Mouse (Mus musculus) brown adipose tissue, adult 24 weeks (tissue): Measurements from ENCODE around the gene Pgm1. TPM values are rescaled to one million over a fixed set of nuclear protein-coding genes. Genes with fewer than 3 reads are reported as not detected.

Experiments used
- H3K27ac ChIP-seq: fragments of 200-500 bp; replicated peaks from 2 replicates; pipeline ENCODE4 v1.5.1; 2012; ENCODE audit warnings: low read depth, mild to moderate bottlenecking, low read length
- H3K4me1 ChIP-seq: fragments of 200-500 bp; 2 replicates; pipeline ENCODE4 v1.6.1; 2012; ENCODE audit warnings: low read length, mixed read lengths; ENCODE audit not compliant: control insufficient read depth, insufficient read depth, insufficient read length
- H3K4me3 ChIP-seq: fragments of 200-500 bp; 2 replicates; pipeline ENCODE4 v1.5.1; 2012; ENCODE audit warnings: low read depth, mild to moderate bottlenecking, low read length, moderate library complexity; ENCODE audit not compliant: insufficient read depth
- polyA plus RNA-seq: library from polyadenylated mRNA; stranded (reverse); fragments of >200 nt; gene quantifications from 2 replicates; pipeline ENCODE4 v1.2.4, GENCODE M21; 2012; ENCODE audit not compliant: missing spikeins, insufficient read depth, insufficient read length

The Pgm1 gene
- polyA plus RNA-seq, 1 experiment = 239 TPM

DNA sequence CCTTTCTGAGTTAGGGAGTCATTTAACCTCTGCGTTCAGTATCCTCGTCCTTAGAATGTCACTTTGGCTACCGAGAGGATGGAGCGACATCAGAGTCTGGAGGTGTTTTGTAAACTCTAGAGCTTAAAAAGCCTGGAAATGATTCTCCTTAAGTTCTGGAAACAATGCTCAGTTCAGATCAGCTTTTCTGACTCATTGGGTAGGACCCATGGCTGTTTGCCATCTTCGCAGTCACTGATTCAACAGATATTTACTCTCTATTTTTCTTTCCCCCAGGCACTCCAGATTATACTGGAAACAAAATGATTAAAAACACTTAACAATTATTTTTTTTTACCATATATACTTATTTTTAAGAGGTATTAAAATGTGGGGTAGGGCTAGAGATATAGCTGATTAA is 50.1 kb downstream of the Pgm1 start:
- Histone ChIP-seq H3K4me1 (0 out of 2 replicates have a peak, but pooled peaks cover 3% of the 10 kb centered on the region), H3K27ac (no peak overlapping the region), H3K4me3 (no peak overlapping the region)

DNA sequence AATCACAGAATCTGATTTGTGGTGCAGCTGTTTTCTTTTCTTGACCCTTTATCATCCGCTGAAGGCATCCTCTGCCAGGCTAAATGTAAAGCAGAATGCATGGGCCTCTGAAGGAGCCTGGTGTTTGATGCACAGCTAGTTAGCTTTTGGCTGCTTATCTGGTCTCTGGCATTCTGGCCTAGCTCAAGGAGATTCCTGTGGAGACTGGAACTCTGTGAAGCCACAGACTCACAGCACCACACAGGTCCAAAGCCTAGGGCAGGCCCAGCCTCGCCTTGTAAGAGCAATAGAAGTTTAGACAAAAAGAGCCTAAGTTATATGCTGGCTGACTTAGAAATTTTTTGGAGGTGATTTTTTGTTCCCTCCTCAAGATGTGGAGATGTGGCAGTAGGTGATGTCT is 52.0 kb downstream of the Pgm1 start:
- Histone ChIP-seq H3K27ac (no peak overlapping the region), H3K4me1 (no peaks in the 10 kb centered on the region), H3K4me3 (no peak overlapping the region)

DNA sequence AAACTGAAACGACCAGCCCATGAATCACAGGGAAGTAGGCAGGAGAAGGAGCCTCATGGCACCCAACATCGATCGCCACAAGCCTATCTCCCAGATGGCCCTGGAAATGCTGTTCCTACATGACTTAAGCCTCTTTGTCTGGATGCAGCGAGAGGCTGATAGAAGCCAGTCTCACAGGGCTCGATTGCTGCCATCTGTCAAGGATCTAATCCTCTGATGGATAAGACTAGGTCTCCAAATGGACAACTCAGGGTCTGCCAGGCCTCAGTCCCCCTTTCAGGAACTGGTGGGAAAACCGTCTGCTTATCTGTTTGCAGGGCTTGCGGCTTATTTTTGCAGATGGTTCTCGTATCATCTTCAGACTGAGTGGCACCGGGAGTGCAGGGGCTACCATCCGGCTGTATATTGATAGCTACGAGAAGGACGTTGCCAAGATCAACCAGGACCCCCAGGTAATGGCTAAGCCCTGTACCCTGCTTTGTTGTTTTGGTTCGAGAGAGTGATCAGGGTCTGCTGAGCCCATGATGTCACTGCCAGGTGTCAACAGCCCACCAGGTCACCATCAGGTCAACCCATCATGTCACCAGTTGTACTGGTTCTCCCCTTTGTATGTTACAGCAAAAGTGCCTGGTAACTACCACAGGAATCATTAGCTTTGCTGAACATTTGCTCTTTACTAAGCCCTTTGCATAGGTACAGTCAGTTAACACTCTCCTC is 54.6 kb downstream of the Pgm1 start:
- H3K4me1 ChIP-seq = peaks cover 3% of the 10 kb centered on the region; the same call in 1 of the 2 replicates
- no peak overlapping the region for H3K4me3 ChIP-seq
- no peak overlapping the region for H3K27ac ChIP-seq

DNA sequence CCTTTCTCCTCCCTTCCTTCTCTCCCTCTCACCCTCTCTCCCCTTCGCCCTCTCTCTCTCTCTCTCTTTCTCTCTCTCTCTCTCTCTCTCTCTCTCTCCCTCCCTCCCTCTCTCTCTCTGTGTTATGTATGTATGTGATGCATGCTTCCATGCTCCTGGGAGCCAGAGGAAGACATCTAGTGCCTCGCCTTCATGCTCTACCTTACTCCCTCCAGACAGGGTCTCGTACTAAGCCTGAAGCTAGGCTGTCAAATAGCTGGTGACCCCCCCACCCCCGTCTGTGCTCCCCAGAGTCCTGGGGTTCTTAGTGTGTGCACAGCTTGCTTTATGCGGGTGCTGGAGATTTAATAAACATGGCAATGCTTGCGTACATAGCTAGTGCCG is 55.1 kb downstream of the Pgm1 start:
- H3K4me3 ChIP-seq = no peak overlapping the region
- no peak overlapping the region for H3K27ac ChIP-seq
- H3K4me1 ChIP-seq = peaks cover 3% of the 10 kb centered on the region; the same call in 1 of the 2 replicates

DNA sequence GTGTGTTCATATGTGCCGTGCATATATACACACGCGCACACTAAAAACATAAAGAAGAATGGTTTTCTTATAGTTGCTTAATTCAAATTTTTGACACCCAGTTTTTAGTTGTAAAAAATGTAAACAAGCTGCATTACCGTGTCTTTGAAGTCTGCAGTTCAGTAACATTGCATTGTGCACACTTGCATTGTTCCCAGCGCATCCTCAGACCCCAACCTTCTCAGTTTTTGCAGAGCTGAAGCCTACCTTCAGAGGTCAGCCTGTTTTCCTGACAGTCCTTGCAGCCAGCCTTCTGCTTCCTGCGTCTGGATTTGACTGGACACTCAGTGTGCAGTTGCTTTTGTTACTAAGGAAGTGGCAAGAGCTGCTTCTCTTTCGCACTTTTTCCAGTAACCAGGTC is 55.9 kb downstream of the Pgm1 start:
- H3K4me1 ChIP-seq = peaks cover 3% of the 10 kb centered on the region; the same call in 1 of the 2 replicates
- no peak overlapping the region for H3K4me3 ChIP-seq
- no peak overlapping the region for H3K27ac ChIP-seq

DNA sequence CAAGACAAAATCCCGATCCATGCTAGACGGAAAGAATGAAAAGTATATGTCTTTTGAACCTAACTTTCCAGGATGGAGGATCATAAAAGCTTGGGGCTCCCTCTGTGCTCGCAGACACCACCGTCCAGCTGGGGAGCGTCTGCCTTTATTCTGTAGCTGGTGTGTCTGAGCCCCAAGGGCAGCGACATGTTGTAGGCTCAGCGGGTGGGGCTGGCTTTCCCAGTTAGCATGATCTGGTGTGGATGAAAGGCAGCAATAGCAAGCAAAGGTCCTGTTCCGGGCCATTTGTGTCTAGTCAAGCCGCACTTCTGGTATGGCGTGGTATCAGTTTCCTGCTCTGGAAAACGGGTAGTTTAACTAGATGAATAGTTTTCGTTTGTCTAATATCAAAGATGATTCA is 56.4 kb downstream of the Pgm1 start:
- Histone ChIP-seq H3K27ac (no peak overlapping the region), H3K4me3 (no peak overlapping the region), H3K4me1 (peaks cover 3% of the 10 kb centered on the region; the same call in 1 of the 2 replicates)

DNA sequence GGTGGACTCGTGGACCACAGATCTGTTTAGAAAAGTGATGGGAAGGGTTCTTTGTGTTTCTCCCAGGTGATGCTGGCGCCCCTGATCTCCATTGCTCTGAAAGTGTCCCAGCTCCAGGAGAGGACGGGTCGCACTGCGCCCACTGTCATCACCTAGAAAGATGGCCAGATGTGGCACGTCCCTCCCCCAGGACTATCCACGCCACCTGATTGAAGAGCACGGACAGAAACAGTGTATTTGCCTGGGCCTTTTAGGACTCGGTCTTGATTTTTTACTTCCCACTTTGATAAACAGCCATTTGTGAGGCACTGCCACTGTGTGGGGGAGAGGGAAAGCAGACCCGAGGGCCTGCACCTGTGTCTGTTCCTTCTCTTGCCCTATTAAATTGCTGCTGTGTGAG is 57.4 kb downstream of the Pgm1 start:
- no peak overlapping the region for H3K27ac ChIP-seq
- H3K4me3 ChIP-seq = no peak overlapping the region
- H3K4me1 ChIP-seq = peaks cover 3% of the 10 kb centered on the region; the same call in 1 of the 2 replicates

DNA sequence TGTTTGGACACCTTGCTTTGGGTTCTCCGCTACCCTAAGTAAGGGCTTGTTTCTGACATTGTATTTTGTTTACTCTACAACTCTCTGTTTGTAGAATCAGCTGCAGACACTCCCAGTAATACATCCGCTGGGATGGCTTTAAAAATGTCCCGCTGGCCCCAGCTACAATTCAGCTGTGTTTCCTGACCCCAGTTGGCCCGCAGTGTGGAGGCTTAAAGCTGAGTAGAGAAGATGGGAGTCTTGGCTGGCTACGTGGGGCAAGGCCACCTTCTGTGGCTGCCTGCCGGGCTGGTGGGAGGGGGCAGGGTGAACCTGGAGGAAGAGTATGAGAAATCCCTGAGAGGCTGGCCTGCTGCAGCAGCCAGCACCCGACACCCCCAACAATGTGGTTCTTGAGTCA is 59.6 kb downstream of the Pgm1 start:
- Histone ChIP-seq H3K4me1 (peaks cover 3% of the 10 kb centered on the region; the same call in 1 of the 2 replicates), H3K4me3 (no peak overlapping the region), H3K27ac (0 out of 2 replicates have a peak overlapping the region, but pooled peaks have one; percentile 12)

DNA sequence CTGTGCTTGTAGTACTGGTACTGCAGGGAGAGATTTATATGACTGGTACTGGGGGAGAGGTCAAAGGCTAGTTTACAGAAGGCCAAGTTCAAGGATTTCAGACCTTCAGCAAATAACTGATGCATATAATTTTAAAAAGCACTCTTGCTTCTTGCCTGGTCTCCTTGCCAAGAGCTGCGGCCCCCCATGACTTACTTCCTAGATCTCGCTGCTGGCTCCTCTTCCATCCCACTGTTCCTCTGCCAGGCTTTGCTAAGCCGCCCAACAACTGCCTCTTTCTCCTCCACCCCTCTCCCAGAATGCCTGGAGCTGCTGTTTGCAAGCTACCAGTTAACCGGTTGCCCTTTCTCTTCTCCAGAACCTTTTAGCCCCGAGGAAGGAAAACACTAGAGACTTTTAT is 71.8 kb downstream of the Pgm1 start:
- Histone ChIP-seq H3K27ac (no peak overlapping the region), H3K4me1 (no peaks in the 10 kb centered on the region)

DNA sequence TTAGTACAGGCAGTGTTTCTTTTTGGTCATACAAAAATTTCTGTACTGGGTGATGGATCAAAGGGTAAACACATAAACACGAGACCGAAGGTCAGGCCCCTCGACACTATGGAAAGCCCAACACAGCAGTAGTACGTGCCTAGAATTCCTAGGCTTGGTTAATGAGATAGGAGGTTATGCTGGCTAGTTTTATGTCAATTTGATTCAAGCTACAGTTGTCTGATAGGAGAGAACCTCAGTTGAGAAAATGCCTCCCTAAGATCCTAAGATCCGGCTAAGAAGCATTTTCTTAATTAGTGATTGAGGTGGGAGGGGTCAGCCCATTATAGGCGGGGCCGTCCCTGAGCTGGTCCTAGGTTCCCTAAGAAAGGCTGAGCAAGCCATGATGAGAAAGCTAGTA is 72.6 kb downstream of the Pgm1 start:
- Histone ChIP-seq H3K4me3 (no peak overlapping the region), H3K4me1 (no peaks in the 10 kb centered on the region), H3K27ac (no peak overlapping the region)

More for the DNA sequence above, 71.8 kb downstream of the Pgm1 start:
- H3K4me3 ChIP-seq = no peak overlapping the region

DNA sequence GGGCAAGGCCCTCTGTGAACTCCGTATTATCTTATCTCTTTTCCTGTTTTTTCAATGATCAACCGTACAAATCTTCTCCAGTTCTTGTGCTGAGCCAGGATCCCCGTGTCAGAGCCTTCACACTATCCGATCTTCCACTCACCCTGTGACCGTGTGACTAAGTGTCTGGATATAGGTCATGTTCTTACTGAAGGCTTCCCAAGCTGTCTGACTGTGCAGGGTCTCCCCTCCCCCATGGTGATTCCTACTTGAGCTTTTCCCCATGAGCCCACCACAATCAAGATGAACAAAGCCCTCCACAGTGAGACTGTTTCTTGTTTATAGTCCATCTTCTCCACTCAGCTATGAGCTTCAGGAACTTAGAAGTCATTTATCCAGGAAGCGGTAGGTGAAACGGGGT is 78.5 kb downstream of the Pgm1 start:
- H3K4me3 ChIP-seq = no peak overlapping the region
- H3K4me1 ChIP-seq = no peaks in the 10 kb centered on the region
- H3K27ac ChIP-seq = no peak overlapping the region

DNA sequence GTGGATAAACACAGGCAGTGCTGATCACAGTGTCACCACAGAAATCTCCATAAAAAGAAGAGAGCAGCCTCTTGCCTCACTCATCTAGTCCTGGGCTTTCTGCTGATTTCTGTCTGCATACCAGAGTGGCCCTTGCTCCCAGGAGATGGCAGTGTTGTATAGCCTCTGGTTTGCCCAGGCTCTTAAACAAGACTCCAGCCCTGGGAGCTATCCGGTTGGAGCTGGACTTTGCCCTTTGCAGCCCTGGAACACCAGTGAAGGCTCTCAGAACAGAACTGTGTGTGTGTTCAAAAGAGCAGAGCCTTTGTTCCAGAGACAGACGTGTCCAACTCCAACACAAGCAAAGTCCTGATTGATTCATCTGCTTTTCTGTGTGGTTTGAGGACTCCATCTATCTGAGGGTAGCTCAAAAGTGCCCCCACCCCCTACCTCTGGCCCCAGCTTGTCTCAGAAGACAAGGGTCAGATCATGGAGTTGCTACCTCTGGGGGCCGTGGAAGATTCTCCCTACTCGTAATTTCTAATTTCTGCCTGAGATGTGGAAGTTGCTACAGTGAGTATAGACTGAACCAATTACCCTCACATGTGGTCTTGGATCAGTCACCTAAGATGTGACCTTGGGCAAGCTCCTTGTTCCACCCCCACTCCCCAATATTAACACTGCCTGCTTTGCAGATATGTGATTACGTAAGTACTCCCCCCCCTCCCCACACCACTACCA is 79.3 kb downstream of the Pgm1 start:
- Histone ChIP-seq H3K4me1 (no peaks in the 10 kb centered on the region), H3K27ac (no peak overlapping the region), H3K4me3 (no peak overlapping the region)

DNA sequence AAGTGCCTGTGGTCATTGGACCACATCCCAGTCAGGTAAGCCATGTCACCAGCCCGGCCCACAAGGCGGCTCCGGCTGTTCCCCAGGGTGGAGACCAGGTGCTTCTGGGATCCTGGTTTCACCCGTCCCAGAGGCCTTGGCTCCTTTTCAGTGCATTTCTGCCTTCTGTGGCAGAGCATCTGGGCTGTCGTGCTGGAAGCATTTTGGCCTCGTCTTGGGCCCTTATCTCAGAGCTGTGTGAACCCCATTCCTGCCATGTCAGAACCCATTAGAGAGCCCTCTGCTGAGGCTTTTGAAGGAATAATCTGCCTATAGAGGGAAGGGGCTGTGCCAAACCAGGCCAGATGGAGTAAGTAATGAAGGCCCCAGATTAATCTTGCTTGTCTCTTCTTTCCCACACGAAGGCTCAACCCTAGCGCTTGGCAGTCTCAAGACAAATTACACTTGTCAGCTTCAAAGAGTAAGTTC is 80.0 kb downstream of the Pgm1 start:
- no peaks in the 10 kb centered on the region for H3K4me1 ChIP-seq
- no peak overlapping the region for H3K4me3 ChIP-seq
- H3K27ac ChIP-seq = no peak overlapping the region

DNA sequence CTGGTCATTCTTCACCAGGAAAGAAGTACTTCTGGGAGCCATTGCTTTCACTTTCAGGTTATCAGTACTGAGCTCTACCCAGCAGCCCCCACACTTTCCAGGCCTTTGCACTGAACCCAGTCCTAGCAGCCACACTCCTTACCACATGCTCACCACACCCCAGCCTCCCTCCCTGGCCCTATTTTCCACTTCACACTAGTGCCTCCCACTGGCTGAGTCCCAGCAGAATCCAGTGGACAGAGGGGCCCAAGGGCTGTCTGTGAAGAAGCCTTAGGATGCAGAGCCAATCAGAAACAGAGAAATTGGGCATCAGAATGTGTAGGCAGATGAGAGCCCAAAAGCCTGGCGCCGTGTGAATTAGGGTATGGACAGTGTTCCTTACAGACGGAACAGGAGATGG is 81.7 kb downstream of the Pgm1 start:
- no peaks in the 10 kb centered on the region for H3K4me1 ChIP-seq
- H3K4me3 ChIP-seq = no peak overlapping the region
- no peak overlapping the region for H3K27ac ChIP-seq

DNA sequence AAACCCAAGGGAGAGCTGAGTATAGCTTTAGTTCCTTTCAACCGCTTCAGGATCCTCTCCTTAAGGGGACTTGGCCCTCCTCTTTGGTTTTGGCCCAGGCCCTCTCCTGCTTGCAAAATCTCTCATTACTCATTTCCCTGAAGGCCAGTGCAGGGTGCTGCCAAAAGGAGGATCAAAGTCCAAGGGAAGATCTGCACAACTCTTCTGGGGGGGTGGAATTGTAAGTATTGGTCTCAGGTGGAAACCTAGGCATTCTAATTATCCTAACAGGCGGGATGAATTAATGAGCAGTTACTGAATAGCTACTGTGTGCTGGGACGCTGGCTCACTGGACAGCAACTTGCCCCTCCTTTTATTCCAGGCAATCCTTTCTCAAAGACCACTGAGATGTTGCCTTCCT is 82.3 kb downstream of the Pgm1 start:
- no peak overlapping the region for H3K27ac ChIP-seq
- no peak overlapping the region for H3K4me3 ChIP-seq
- no peaks in the 10 kb centered on the region for H3K4me1 ChIP-seq
